Mouse (Mus musculus): Measurements from ENCODE around the gene Man2b2. TPM values are rescaled to one million over a fixed set of nuclear protein-coding genes. Genes with fewer than 3 reads are reported as not detected.

Gene Man2b2
- polyA plus RNA-seq, 1 experiment, result 111 TPM

GRCm38 (mm10) chr5:36867561-36867960 is 37.1 kb upstream of the Man2b2 start:
- no peak for TF ChIP-seq CTCF (IDR thresholded peaks at IDR 0.05; ENCODE audit: low read depth, low read length)

GRCm38 (mm10) chr5:36866701-36867250 is 36.3 kb upstream of the Man2b2 start:
- H3K4me1 ChIP-seq (ENCODE audit: control insufficient read depth, insufficient read depth, low read length), result no peaks in the 10 kb centered on the region

More at GRCm38 (mm10) chr5:36867561-36867960, 37.1 kb upstream of the Man2b2 start:
- no peak overlapping the region for H3K27ac ChIP-seq (ENCODE audit: insufficient read depth, low read depth, low read length)
- no peak overlapping the region for H3K4me3 ChIP-seq (ENCODE audit: insufficient read depth, low read length)
- H3K4me1 ChIP-seq (ENCODE audit: control insufficient read depth, insufficient read depth, low read length), result no peaks in the 10 kb centered on the region

GRCm38 (mm10) chr5:36861084-36861483 is 30.6 kb upstream of the Man2b2 start:
- no peak overlapping the region for H3K4me3 ChIP-seq (ENCODE audit: insufficient read depth, low read length)
- no peak overlapping the region for H3K27ac ChIP-seq (ENCODE audit: insufficient read depth, low read depth, low read length)
- TF ChIP-seq CTCF (IDR thresholded peaks at IDR 0.05; ENCODE audit: low read depth, low read length) (no peak), POLR2A (IDR thresholded peaks at IDR 0.05; ENCODE audit: borderline replicate concordance, low read depth, low read length) (no peak)
- H3K4me1 ChIP-seq (ENCODE audit: control insufficient read depth, insufficient read depth, low read length), result no peaks in the 10 kb centered on the region

More at GRCm38 (mm10) chr5:36866701-36867250, 36.3 kb upstream of the Man2b2 start:
- H3K4me3 ChIP-seq (ENCODE audit: insufficient read depth, low read length), result no peak overlapping the region
- no peak overlapping the region for H3K27ac ChIP-seq (ENCODE audit: insufficient read depth, low read depth, low read length)
- TF ChIP-seq POLR2A (IDR thresholded peaks at IDR 0.05; ENCODE audit: borderline replicate concordance, low read depth, low read length) (no peak), CTCF (IDR thresholded peaks at IDR 0.05; ENCODE audit: low read depth, low read length) (no peak)

GRCm38 (mm10) chr5:36857546-36857945 is 27.1 kb upstream of the Man2b2 start:
- TF ChIP-seq CTCF (IDR thresholded peaks at IDR 0.05; ENCODE audit: low read depth, low read length) (no peak), POLR2A (IDR thresholded peaks at IDR 0.05; ENCODE audit: borderline replicate concordance, low read depth, low read length) (no peak)
- H3K27ac ChIP-seq (ENCODE audit: insufficient read depth, low read depth, low read length), result no peak overlapping the region
- H3K4me3 ChIP-seq (ENCODE audit: insufficient read depth, low read length), result no peak overlapping the region
- no peaks in the 10 kb centered on the region for H3K4me1 ChIP-seq (ENCODE audit: control insufficient read depth, insufficient read depth, low read length)

- TF ChIP-seq POLR2A (IDR thresholded peaks at IDR 0.05; ENCODE audit: borderline replicate concordance, low read depth, low read length) (no peak), CTCF (IDR thresholded peaks at IDR 0.05; ENCODE audit: low read depth, low read length) (no peak)
- H3K27ac ChIP-seq (ENCODE audit: insufficient read depth, low read depth, low read length), result no peak overlapping the region
- H3K4me1 ChIP-seq (ENCODE audit: control insufficient read depth, insufficient read depth, low read length), result no peaks in the 10 kb centered on the region
- no peak overlapping the region for H3K4me3 ChIP-seq (ENCODE audit: insufficient read depth, low read length)
These were observed 26.1 kb upstream of the Man2b2 start for GRCm38 (mm10) chr5:36856529-36856928.

GRCm38 (mm10) chr5:36855180-36855579 is 24.7 kb upstream of the Man2b2 start:
- Histone ChIP-seq H3K4me3 (ENCODE audit: insufficient read depth, low read length) (no peak overlapping the region), H3K27ac (ENCODE audit: insufficient read depth, low read depth, low read length) (no peak overlapping the region), H3K4me1 (ENCODE audit: control insufficient read depth, insufficient read depth, low read length) (no peaks in the 10 kb centered on the region)
- TF ChIP-seq CTCF (IDR thresholded peaks at IDR 0.05; ENCODE audit: low read depth, low read length), result no peak
- no peak for TF ChIP-seq POLR2A (IDR thresholded peaks at IDR 0.05; ENCODE audit: borderline replicate concordance, low read depth, low read length)

- TF ChIP-seq CTCF (IDR thresholded peaks at IDR 0.05; ENCODE audit: low read depth, low read length) (no peak), POLR2A (IDR thresholded peaks at IDR 0.05; ENCODE audit: borderline replicate concordance, low read depth, low read length) (no peak)
- Histone ChIP-seq H3K4me1 (ENCODE audit: control insufficient read depth, insufficient read depth, low read length) (no peaks in the 10 kb centered on the region), H3K27ac (ENCODE audit: insufficient read depth, low read depth, low read length) (no peak overlapping the region), H3K4me3 (ENCODE audit: insufficient read depth, low read length) (no peak overlapping the region)
These were observed 21.1 kb upstream of the Man2b2 start for GRCm38 (mm10) chr5:36851572-36851971.

- Histone ChIP-seq H3K27ac (ENCODE audit: insufficient read depth, low read depth, low read length) (no peak overlapping the region), H3K4me3 (ENCODE audit: insufficient read depth, low read length) (no peak overlapping the region), H3K4me1 (ENCODE audit: control insufficient read depth, insufficient read depth, low read length) (no peaks in the 10 kb centered on the region)
- no peak for TF ChIP-seq POLR2A (IDR thresholded peaks at IDR 0.05; ENCODE audit: borderline replicate concordance, low read depth, low read length)
- no peak for TF ChIP-seq CTCF (IDR thresholded peaks at IDR 0.05; ENCODE audit: low read depth, low read length)
These were observed 14.0 kb upstream of the Man2b2 start for GRCm38 (mm10) chr5:36844490-36844889.

- H3K4me3 ChIP-seq (ENCODE audit: insufficient read depth, low read length), result no peak overlapping the region
- TF ChIP-seq CTCF (IDR thresholded peaks at IDR 0.05; ENCODE audit: low read depth, low read length), result no peak
- TF ChIP-seq POLR2A (IDR thresholded peaks at IDR 0.05; ENCODE audit: borderline replicate concordance, low read depth, low read length), result no peak
- no peak overlapping the region for H3K27ac ChIP-seq (ENCODE audit: insufficient read depth, low read depth, low read length)
- H3K4me1 ChIP-seq (ENCODE audit: control insufficient read depth, insufficient read depth, low read length), result no peaks in the 10 kb centered on the region
These were observed 11.2 kb upstream of the Man2b2 start for GRCm38 (mm10) chr5:36841701-36842100.

GRCm38 (mm10) chr5:36840092-36840491 is 9.6 kb upstream of the Man2b2 start:
- H3K4me3 ChIP-seq (ENCODE audit: insufficient read depth, low read length), result no peak overlapping the region
- H3K4me1 ChIP-seq (ENCODE audit: control insufficient read depth, insufficient read depth, low read length), result no peaks in the 10 kb centered on the region
- TF ChIP-seq POLR2A (IDR thresholded peaks at IDR 0.05; ENCODE audit: borderline replicate concordance, low read depth, low read length) (no peak), CTCF (IDR thresholded peaks at IDR 0.05; ENCODE audit: low read depth, low read length) (no peak)
- H3K27ac ChIP-seq (ENCODE audit: insufficient read depth, low read depth, low read length), result no peak overlapping the region

- TF ChIP-seq POLR2A (IDR thresholded peaks at IDR 0.05; ENCODE audit: borderline replicate concordance, low read depth, low read length) (no peak), CTCF (IDR thresholded peaks at IDR 0.05; ENCODE audit: low read depth, low read length) (no peak)
- Histone ChIP-seq H3K27ac (ENCODE audit: insufficient read depth, low read depth, low read length) (no peak overlapping the region), H3K4me3 (ENCODE audit: insufficient read depth, low read length) (no peak overlapping the region), H3K4me1 (ENCODE audit: control insufficient read depth, insufficient read depth, low read length) (no peaks in the 10 kb centered on the region)
These were observed 9.1 kb upstream of the Man2b2 start for GRCm38 (mm10) chr5:36839602-36840001.

All from bone marrow macrophage, adult 2 months (primary cell).